Mouse (Mus musculus) spleen, postnatal 14 days (tissue): Measurements from ENCODE around the gene Dtnb.
A peak's percentile ranks its signal among the peaks of the same experiment; 100 is the strongest.

Experiments
- DNase-seq, 2 experiments: peaks; one replicate each; pipeline ENCODE4 v3.0.0; 2021 to 2022; ENCODE audit warnings: low spot score in 2 of 2

Dtnb gene

DNA sequence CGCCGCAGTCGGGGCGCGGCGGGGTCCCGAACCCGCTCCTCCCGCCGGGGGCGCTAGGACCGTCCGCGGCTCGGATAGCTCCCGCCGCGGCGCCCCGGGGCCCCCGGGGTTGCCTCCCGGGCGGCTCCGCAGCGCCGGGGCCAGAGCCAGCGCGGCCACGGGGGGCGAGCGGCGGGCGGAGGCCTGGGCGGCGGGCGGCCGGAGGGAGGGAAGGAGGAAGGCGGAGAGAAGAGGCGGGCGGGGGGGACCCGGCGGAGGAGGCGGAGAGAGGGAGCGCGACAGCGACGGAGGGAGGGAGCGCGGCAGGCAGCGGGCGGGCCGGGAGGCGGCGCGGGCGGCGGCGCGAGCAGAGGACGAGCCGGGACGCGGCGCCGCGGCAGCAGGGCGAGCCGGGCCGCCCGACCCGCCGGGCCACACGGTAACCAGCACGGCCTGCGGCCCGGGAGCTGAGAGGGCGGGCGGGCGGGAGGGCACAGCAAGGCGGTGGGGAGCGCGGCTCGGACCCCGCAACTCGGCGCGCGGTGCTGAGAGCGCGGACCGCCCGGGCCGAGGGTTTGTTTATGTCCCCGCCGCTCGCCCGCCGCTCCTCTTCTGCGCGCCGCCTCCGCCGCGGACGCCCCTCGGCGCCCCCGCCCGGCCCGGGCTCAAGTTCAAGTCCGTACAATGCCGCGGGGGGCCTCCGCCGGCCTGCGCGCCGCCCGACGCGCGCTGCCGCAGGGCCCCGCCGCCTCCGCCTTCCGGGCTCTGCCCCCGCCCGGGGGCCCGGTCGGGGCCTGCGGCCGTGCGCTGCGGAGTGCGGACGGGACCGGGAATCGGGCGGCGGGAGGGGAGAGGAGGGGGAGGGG is 234.7 kb downstream of the Dtnb start:
- peak; percentile 27 to 45 for DNase-seq

DNA sequence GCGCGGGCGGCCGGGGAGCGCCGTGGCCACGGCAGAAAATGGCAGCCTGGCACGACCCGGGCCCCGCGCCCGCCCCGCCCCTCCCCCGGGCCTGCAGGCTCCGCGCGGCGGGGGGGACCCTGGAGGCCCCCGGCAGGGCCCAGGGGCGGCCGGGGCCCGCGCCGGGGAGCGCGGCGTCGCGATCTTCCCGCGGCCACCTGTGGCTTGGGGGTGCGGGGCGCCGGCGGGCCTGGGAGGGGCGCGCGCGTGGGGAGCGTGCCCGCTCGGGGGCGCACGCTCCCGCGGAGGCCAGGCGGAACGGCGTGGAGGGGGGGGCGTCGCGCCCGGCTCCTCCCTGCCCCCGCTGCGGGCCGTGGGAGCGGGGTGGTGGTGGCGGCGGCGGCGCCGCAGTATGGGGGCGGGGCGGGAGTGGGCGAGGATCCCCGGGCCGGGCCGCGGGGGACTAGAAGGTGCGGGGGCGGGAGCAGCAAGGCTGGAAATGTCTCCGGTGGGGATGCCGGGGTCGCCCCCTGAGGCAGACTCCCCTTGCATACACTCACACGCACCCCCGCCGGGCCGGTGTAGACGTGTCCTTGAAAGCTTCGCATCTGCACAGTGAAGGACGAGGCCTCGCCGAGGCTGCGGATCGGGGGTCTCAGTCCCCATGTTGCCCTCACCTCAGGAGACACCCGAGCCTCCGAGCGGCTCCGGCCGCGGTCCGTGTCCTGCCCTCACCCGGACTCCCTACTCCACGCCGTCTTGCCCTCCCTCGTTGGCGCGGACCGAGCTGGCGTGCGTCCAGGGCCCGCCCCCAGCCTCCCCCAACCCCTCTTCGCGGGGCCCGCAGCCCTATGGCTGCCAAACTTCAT is 235.6 kb downstream of the Dtnb start:
- DNase-seq, result peak; percentile 15 to 26

- no peak for DNase-seq
Measured at GRCm38 (mm10) chr12:3808396-3808981, 236.3 kb downstream of the Dtnb start.

- DNase-seq, result no peak
Measured at GRCm38 (mm10) chr12:3809520-3810180, 237.5 kb downstream of the Dtnb start.

- DNase-seq, result no peak
Measured at GRCm38 (mm10) chr12:3810455-3810854, 238.3 kb downstream of the Dtnb start.

DNA sequence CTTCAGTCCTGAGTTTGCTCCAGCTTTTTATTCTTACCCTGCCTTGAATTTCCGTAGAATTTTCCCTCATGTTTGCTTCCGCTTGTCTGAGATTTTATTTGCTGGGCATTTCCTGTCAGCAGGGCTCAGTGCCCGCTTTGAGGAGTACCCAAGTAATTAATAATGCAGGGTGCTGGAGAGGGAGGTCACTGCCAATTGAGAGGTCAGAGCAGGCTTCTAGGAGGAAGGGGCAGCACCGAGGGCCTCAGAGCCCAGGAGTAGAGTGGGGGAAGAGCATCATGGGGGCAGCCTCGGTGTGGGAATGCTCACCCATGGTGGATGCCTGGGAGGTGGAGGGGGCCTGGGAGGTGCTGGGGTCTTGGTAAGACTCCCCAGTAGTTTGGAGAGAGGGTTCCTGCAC is 239.4 kb downstream of the Dtnb start:
- no peak for DNase-seq

- DNase-seq, result no peak
Measured at GRCm38 (mm10) chr12:3812251-3812650, 240.1 kb downstream of the Dtnb start.

GRCm38 (mm10) chr12:3813138-3813537 is 241.0 kb downstream of the Dtnb start:
- no peak for DNase-seq

DNA sequence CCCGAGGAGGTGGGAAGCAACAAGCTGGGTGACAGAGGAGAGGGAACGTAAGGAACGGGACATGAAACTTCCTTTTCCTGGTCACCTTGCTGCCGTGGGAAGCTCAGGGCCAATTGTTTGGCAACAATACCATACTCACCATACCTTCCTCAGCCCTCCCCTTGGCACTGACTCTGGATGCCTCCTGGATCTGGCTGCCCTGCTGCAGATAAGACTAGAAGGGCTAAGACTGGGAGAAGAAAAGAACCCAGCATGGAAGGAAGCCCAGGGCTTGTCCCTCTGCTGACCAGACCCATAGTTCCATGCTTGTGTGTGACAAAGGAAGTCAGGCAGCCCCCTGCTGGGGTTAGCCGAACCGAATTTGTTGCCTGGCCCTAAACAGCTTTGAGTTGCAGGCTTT is 243.2 kb downstream of the Dtnb start:
- DNase-seq, result no peak

DNA sequence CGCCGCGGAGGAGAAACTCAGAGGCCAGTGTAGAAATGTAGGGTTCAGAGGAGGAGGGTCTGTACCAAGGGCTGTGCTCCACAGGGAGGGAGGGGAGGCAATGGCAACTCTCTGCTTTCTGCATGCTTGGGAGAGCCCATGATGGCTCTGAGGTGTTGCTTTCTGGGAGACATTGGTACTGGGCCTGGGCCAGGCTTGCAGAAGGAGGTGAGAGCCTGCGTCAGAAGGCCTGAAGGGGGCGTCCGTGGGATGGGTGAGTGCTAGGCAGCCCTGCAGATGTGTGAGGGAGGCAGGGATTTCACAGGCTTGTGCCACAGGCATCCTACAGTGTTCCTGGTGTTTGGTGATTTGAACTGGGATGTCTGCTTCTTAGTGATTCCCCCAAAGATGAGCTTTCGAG is 244.9 kb downstream of the Dtnb start:
- DNase-seq, result no peak

DNA sequence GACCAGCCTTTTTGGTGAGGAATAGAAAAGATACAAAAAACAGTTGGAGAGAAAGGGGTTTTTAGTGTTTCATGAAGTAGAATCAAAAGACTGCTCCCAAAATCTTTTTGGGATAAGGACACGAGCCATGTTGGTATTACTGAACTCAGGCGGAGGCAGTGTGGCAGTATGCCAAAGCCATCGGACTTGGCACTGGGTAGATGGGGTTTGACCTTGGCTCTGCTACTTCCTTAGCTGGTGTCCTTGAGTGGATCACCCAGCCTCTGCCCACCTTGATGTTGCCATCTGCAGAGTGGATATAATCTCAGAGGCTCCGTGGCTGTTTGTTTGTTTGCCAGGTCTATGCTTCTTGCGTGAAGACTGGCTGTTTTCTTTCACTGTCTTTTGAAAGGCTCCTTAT is 245.4 kb downstream of the Dtnb start:
- DNase-seq, result no peak

DNA sequence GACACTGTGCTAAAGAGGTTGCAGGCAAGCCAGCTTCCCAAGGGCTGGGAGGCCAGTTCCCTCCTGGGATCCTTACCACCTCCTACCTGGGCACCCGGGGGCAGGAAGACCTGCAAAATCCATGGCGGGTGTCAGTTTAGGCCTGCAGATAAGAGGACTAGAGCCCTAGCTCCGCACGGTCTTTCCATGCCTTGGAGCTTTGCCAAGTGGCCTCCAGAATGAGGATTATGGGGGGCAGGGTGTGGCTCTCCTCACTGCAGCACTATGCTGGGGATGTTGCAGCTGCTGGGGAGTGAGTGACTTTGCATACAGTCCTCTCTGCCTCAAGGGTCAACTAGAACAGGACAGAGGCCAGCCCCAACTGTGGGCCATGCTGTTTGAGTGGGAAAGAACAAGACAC is 247.7 kb downstream of the Dtnb start:
- DNase-seq, result no peak

DNA sequence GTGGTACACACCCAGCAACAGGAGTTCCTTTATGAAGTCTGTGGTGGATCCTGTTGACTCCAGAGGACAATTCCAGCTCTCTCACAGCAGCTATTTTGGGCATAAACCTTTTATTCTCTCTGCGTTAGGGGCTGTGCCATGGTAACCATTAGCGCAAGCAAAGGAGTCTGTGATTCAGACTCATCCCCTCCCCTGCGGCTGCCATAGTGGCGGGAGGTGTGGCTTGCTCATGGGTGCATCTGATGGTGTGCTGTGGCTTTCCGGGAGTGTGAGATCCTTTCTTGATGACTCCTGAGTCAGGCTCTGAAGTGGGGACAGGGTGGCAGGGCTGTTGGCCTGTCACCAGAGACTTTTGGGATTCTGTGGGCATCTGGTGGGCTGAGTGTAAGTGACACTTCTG is 251.2 kb downstream of the Dtnb start:
- no peak for DNase-seq

DNA sequence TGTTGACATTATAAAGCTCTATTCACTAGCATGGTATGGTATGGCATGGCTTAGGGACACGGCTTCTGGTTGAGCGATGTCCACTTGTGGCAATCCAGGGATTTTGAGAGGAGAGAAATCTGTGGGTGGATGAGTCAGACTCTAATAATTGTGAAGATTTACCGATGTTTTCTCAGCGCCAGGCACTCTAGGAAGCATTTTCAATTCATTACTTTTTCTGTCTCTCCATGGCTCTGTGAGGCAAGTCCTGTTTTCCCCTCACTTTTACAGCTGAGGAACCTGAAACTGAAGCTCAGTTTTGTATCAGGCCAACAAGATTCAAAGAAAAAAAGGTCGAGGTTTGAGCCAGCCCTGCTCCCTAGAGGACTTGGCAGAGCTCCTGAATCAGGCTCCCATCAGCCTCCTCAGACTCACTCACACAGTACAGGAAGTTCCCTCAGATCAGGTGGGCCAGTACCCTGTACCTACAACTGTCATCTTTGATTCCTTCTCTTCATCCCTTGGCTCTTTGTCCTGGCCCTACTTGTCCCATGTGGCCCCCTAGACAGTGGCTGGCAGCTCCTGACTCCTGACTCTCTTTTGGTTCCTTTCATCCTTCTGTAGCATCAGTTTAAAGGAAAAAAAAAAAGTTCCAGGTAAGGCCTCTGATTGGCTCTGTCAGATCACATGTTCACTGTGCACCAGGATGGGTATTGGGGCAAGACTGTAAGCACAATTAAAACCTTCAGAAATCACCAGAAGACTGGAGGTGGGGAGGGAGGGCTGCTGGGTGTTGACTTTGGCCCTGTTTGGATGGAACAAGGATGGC is 252.9 kb downstream of the Dtnb start:
- DNase-seq, result no peak

GRCm38 (mm10) chr12:3825714-3826080 is 253.5 kb downstream of the Dtnb start:
- DNase-seq, result no peak

- no peak for DNase-seq
Measured at GRCm38 (mm10) chr12:3827771-3828170, 255.6 kb downstream of the Dtnb start.
